Mouse (Mus musculus) layer of hippocampus, adult 2 months (tissue): ENCODE results near the gene Gm17606. TPM values are rescaled to one million over a fixed set of nuclear protein-coding genes. Genes with fewer than 3 reads are reported as not detected.
"Not testable (repeated sequence)": the region's sequence is repeated elsewhere in the genome, so short reads cannot be mapped to it uniquely, and the experiment has no call there.

ENCODE experiments used
- DNase-seq, 2 experiments: peaks; one replicate each; pipeline ENCODE4 v3.0.0; 2022; ENCODE audit warnings: low spot score in 2 of 2
- H3K27ac ChIP-seq: fragments of 200-600 bp; 2 replicates; pipeline ENCODE4 v1.8.1; 2022
- H3K4me3 ChIP-seq: fragments of 200-600 bp; 2 replicates; pipeline ENCODE4 v1.8.1; 2022; ENCODE audit warnings: mild to moderate bottlenecking
- CTCF ChIP-seq: fragments of 200-600 bp; conservative IDR thresholded peaks from 2 replicates; pipeline ENCODE4 v1.8.1; 2022; ENCODE audit warnings: antibody characterized with exemption, mild to moderate bottlenecking, moderate library complexity
- total RNA-seq, 2 experiments: library from RNA; stranded (reverse); gene quantifications; 2 replicates each; pipeline ENCODE4 v1.2.3; 2021

Gene Gm17606
- total RNA-seq, 2 experiments from 2014 or later = not detected

GRCm38 (mm10) chr14:54609962-54610361 lies 30.8 kb upstream of the Gm17606 start:
- Histone ChIP-seq H3K27ac (peak overlapping the region; percentile 88), H3K4me3 (no peak overlapping the region)
- TF ChIP-seq CTCF = peak; percentile 75
- no peak for DNase-seq

- DNase-seq = peak; percentile 68 to 71
- Histone ChIP-seq H3K4me3 (no peak overlapping the region), H3K27ac (peak overlapping the region; percentile 88)
- no peak for TF ChIP-seq CTCF
Measured at GRCm38 (mm10) chr14:54610648-54611047, 30.1 kb upstream of the Gm17606 start.

GRCm38 (mm10) chr14:54614130-54614529 lies 26.6 kb upstream of the Gm17606 start:
- not testable (repeated sequence) for DNase-seq, H3K4me3 ChIP-seq, H3K27ac ChIP-seq

GRCm38 (mm10) chr14:54616226-54616825 lies 24.4 kb upstream of the Gm17606 start:
- Histone ChIP-seq H3K27ac (no peak overlapping the region), H3K4me3 (no peak overlapping the region; the same call in 1 of the 2 replicates)
- no peak for DNase-seq
- no peak for TF ChIP-seq CTCF

GRCm38 (mm10) chr14:54617152-54617896 lies 23.4 kb upstream of the Gm17606 start:
- H3K27ac ChIP-seq = peak overlapping the region; percentile 94
- DNase-seq = no peak
- peak overlapping the region; percentile 80 for H3K4me3 ChIP-seq
- peak; percentile 55 for TF ChIP-seq CTCF

GRCm38 (mm10) chr14:54617897-54618365 lies 22.8 kb upstream of the Gm17606 start, which contains the start of gene Psmb5:
Gene Psmb5, minus strand, starts transcription at chr14:54618022.
- no peak for TF ChIP-seq CTCF
- H3K27ac ChIP-seq = peak within 1 kb of the TSS; percentile 94
- DNase-seq = peak; percentile 80 to 87
- peak within 1 kb of the TSS; percentile 80 for H3K4me3 ChIP-seq

- no peak for DNase-seq
- H3K27ac ChIP-seq = no peak within 1 kb of the TSS
- TF ChIP-seq CTCF = no peak
- no peak within 1 kb of the TSS for H3K4me3 ChIP-seq
Measured at GRCm38 (mm10) chr14:54621133-54621532, 19.6 kb upstream of the Gm17606 start, which contains the start of gene Psmb11. Gene Psmb11, plus strand, starts transcription at chr14:54621433.

GRCm38 (mm10) chr14:54623334-54623733 lies 17.4 kb upstream of the Gm17606 start:
- H3K4me3 ChIP-seq = no peak overlapping the region
- H3K27ac ChIP-seq = no peak overlapping the region
- no peak for DNase-seq
- no peak for TF ChIP-seq CTCF

- TF ChIP-seq CTCF = no peak
- no peak overlapping the region; the same call in 1 of the 2 replicates for H3K27ac ChIP-seq
- no peak for DNase-seq
- H3K4me3 ChIP-seq = no peak overlapping the region
Measured at GRCm38 (mm10) chr14:54624976-54625375, 15.8 kb upstream of the Gm17606 start.

GRCm38 (mm10) chr14:54628103-54628502 lies 12.6 kb upstream of the Gm17606 start:
- DNase-seq = no peak
- Histone ChIP-seq H3K4me3 (no peak overlapping the region), H3K27ac (no peak overlapping the region)
- TF ChIP-seq CTCF = no peak

- no peak for TF ChIP-seq CTCF
- no peak for DNase-seq
- Histone ChIP-seq H3K4me3 (no peak overlapping the region), H3K27ac (no peak overlapping the region)
Measured at GRCm38 (mm10) chr14:54629797-54630196, 11.0 kb upstream of the Gm17606 start.

GRCm38 (mm10) chr14:54630583-54631239 lies 10.0 kb upstream of the Gm17606 start:
- no peak for DNase-seq
- no peak for TF ChIP-seq CTCF
- Histone ChIP-seq H3K4me3 (no peak overlapping the region), H3K27ac (no peak overlapping the region)

- Histone ChIP-seq H3K4me3 (no peak overlapping the region), H3K27ac (no peak overlapping the region)
- DNase-seq = no peak
- no peak for TF ChIP-seq CTCF
Measured at GRCm38 (mm10) chr14:54631240-54631599, 9.5 kb upstream of the Gm17606 start.
